Mouse (Mus musculus): ENCODE data around the gene Dnaja2.

Dnaja2 gene

DNA sequence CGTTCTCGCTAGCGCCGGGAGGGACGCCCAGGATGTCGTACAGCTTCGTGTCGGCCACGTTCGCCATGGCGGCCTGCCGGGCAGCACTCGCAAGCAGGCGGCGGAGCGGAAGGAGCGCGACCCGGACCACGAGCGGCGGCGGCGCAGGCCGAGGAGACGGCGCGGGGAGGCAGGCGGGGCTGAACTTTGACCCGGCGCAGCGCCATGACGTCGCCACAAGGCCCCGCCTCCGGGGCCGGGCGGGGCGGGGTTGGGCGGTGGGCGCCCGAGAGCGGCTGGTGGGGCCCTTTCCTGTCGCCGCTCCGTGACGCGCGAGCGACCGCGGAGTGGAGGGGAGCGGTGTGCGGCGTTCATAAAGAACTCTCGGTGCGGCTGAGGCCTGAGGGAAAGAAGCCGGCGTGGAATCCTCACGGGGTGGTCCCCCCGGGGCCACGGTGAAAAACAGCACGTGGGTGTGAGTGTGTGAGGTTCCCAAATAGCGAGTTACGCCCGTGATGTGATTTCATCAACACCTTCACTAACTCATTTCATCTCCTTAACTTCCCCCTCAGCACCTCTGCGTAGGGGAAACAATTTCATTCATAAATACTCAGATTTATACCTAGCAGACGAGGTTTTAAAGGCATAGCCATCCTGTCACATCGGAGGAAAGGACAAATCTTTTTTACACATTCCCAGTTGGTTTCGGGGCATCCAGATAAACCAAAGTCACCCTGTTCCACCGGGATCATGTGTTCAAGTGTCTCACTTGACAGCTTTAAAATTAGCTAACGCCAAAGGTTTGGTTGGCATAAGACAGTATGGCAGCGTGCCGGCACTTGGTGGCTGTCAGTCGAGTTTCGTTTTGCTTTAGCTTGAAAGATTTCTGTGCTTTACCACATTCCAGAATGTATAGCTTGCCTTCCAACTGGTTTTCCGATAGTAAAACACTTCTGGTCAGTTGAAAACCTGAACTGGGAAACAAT lies at the start of gene Dnaja2:
TSS of gene Dnaja2 (minus strand) at position 164 of the 965 bp plus-strand sequence.
- peak; percentile 91 for DNase-seq (ENCODE audit: low spot score)

DNA sequence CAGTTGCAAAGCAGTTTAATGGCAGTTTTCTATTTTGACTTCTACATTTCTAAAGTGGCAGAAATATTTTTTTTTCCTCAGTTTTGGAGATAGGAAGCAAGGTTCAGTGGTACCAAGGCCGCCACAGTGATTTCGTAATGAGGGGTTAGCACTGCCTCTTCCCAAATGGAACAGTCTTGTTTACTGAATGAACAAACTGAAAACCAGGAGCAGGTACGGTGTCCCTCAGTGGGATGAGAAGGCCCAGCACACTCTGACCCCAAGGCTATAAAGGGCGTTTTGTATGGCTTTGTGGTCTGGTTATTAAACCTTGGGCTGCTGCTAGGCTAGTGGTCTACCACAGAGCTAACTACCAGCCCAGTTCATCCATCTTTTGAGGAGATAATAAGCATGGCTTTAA lies 49.1 kb upstream of the Dnaja2 start:
- no peak for DNase-seq (ENCODE audit: low spot score)

DNA sequence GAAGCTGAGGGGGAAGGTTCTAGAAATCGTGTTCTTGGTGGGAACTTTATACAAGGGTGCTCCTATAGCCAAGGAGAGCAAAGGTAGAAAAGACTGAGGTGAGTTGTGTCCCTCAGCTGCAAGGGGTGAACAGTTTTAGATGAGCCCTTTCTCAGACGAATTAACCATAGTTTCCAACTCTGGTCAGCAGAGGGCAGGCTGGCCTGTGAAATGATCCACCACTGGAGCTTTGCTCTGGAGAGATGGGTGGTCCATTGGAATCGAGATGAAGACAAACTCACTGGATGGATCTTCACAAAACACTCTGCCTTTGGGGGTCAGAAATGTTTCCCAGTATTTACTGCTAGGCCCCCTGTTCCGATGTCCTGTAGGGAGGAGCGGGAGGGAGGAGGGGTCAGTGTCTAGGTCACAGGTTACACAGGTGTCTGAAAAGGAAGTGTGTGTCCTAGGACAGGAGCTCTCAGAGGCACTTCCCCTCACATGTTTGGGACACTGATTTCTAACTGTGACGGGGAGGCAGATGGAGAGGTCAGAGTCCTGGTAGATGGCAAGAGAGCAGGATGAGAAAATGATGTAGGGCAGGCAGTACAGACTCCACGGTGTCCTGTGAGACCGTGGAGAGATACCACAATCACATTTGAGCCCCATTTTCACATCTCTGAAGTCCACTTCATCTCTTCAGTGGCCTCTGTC lies 48.2 kb upstream of the Dnaja2 start:
- DNase-seq (ENCODE audit: low spot score) = peak; percentile 46

- DNase-seq (ENCODE audit: low spot score) = no peak
Measured at GRCm38 (mm10) chr8:85602737-85603136, 47.6 kb upstream of the Dnaja2 start.

DNA sequence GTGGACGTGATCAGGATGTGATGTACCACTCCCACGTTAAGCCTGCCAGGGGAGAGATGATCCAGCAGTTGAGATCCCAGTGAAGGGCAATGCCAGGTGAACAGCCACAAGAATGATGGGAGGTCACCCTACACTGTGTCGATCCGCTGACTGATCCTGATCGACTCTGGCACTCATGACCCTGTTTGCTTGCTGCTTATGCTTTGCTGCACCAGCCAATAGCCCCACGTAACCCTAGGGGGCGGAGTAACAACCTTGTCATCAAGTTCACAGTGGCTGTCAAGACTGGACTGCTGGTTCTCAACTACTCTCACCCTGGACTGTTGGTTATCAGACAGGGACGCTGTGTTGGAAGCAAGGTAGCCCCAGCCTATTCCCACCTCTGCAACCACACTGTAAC lies 46.6 kb upstream of the Dnaja2 start:
- no peak for DNase-seq (ENCODE audit: low spot score)

GRCm38 (mm10) chr8:85597413-85598191 lies 42.5 kb upstream of the Dnaja2 start:
- DNase-seq (ENCODE audit: low spot score) = no peak

DNA sequence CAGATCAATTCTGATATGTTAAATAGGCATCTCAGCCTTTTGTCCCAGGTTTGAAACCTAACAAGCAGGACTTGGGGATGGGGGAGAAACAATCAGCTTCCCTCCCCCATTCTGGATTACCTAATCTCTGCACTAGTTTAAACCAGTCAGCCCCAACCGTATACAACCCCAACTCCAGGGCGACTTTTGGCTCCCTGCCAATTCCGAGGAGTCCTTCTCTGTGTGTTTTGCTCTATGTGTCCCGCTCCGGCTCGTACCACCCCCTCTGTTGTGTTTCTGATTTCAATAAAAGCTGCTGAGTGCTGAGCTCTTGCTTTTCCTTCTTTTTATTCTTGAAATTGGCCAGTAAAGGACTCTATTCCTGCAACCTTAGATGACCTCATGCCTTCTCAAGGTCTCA lies 40.2 kb upstream of the Dnaja2 start:
- peak; percentile 34 for DNase-seq (ENCODE audit: low spot score)

DNA sequence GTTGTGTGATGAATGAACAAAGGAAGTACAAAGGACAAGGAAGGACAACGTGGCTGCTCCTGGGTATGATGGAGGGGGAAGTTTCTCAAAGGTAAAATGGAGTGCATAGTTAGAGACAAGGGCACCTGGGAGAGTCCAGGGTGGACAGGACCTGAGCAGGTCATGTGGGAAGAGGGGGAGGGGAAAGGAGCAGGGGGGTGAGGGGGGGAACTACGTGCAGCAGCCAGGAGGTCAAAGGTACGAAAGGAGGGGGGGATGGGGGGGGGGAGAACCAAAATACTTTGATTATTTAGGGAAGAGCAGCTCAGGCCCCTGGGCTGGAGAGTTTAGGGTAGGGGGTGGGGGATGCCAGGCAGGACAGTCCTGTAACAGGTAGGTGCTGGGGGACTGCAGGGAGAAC lies 39.8 kb upstream of the Dnaja2 start:
- no peak for DNase-seq (ENCODE audit: low spot score)

DNA sequence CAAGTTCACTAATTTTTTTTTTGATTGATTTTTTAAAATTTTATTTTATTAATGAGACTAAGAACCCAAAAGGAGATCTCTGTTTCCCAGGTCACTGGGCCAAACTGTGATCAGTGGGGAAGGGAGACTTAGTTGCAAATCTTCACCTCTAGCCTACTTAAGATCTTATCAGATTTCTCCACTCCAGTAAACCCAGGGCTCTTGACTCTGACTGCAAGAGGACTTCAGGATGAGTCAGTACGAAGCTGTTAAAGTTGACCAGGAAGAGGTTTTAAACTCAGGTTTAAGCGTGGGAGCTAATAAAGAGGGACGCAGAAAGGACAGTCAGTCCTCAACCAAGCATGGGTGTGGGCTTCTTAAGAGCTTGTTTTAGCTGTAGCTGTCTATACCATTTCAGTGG lies 38.2 kb upstream of the Dnaja2 start:
- no peak for DNase-seq (ENCODE audit: low spot score)

GRCm38 (mm10) chr8:85591532-85591931 lies 36.4 kb upstream of the Dnaja2 start:
- no peak for DNase-seq (ENCODE audit: low spot score)

- DNase-seq (ENCODE audit: low spot score) = no peak
Measured at GRCm38 (mm10) chr8:85590258-85590657, 35.1 kb upstream of the Dnaja2 start.

DNA sequence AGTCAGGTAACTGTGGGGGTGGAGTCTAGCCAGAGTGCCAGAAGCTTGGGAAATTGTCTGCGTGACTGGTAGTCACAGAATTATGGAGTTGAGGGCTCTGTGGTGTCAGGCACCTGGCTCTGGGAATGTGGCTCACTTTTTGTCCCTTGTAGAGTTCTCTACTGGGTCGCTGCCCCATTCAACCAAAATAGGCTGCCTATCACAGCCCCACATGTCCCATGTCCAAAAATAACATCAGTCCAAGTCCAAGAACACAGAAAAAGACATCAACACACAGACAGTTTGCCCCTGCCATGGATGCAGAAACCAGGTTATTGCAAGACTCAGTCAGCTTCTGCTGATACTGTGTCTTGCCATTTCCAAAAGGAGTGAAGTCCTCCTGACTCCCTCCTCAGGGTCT lies 33.5 kb upstream of the Dnaja2 start:
- DNase-seq (ENCODE audit: low spot score) = no peak

GRCm38 (mm10) chr8:85577666-85578065 lies 22.5 kb upstream of the Dnaja2 start:
- DNase-seq (ENCODE audit: low spot score) = no peak

- DNase-seq (ENCODE audit: low spot score) = no peak
Measured at GRCm38 (mm10) chr8:85573972-85574496, 18.9 kb upstream of the Dnaja2 start.

DNA sequence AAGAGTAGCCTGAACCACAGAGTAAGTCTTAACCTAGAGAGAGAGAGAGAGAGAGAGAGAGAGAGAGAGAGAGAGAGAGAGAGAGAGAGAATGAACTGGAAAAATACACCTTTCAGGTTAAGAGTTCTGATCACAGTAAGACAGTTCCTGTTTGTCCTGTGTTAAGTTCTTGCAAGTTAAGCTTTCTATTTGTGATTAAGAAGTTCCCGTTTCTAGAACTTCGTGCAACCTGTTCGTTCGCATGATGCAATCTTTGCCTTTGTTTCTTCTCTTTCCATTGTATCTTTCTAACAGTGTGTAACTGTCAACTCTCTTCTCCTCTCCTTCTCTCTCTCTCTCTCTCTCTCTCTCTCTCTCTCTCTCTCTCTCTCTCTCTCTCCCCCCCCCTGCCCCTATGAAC lies 15.3 kb upstream of the Dnaja2 start:
- no peak for DNase-seq (ENCODE audit: low spot score)

DNA sequence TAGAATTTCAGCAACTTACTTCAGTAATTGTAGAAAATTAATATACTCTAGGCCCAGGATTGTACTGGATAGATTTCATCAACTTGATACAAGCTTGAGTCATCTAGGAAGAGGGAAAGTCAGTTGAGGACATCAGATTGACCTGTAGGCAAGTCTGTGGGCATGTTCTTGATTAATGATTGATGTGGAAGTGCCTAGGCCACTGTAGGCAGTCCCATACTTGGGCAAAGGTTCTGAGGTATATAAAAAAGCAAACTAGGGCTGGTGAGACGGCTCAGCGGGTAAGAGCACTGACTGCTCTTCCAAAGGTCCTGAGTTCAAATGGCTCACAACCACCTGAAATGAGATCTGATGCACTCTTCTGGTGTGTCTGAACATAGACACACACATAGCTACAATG lies 12.7 kb upstream of the Dnaja2 start:
- DNase-seq (ENCODE audit: low spot score) = no peak

- no peak for DNase-seq (ENCODE audit: low spot score)
Measured at GRCm38 (mm10) chr8:85565186-85565585, 10.0 kb upstream of the Dnaja2 start.

- no peak for DNase-seq (ENCODE audit: low spot score)
Measured at GRCm38 (mm10) chr8:85563336-85563735, 8.2 kb upstream of the Dnaja2 start.

DNA sequence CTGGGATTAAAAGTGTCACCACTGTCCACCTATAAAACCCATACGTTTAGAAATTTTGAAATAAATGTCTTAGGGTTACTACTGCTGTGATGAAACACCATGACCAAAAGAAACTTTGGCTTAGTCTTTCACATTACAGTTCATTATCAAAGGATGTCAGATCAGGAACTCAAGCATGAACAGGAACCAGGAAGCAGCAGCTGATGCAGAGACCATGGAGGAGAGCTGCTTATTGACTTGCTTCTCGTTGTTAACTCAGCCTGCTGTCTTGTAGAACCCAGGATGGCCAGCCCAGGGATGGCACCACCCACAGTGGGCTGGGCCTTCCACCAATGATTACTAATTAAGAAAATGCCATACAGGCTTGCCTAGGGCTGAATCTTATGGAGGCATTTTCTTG lies 4.8 kb upstream of the Dnaja2 start:
- DNase-seq (ENCODE audit: low spot score) = no peak

- DNase-seq (ENCODE audit: low spot score) = no peak
Measured at GRCm38 (mm10) chr8:85559201-85559600, 4.1 kb upstream of the Dnaja2 start.

DNA sequence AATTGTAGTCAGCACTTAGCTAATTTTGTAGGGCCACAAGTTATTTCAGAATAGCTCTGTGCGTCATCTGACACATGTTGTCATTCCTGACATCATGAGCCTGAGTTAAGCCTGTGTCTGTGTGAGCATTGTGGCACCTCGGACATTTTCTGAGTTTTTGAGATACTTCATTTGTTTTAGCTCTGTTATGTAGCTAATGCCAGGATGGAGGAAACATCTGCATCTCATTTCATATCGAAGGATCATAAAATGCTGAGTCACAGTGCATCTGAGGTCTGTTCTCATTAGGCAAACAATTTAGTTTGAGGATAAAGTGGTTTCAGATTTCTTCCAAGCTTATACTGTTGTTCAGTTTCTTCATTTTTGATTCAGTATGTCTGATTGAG lies 2.5 kb upstream of the Dnaja2 start:
- DNase-seq (ENCODE audit: low spot score) = no peak

- no peak for DNase-seq (ENCODE audit: low spot score)
Measured at GRCm38 (mm10) chr8:85556986-85557600, 1.9 kb upstream of the Dnaja2 start.
